Mouse (Mus musculus) forebrain, embryonic 10.5 days (tissue): Measurements from ENCODE around the gene Sptlc2. TPM values are rescaled to one million over a fixed set of nuclear protein-coding genes. Genes with fewer than 3 reads are reported as not detected.
A peak's percentile ranks its signal among the peaks of the same experiment; 100 is the strongest.

Experiments
- DNase-seq: peaks from one replicate; pipeline ENCODE4 v3.0.0-alpha.2; 2017; ENCODE audit warnings: low spot score; ENCODE audit errors: extremely low spot score
- H3K27ac ChIP-seq: fragments of 300-500 bp; sonication (generic); 2 replicates; pipeline ENCODE4 v1.5.1; 2016; ENCODE audit warnings: mild to moderate bottlenecking
- H3K27me3 ChIP-seq: fragments of 300-500 bp; sonication (generic); 2 replicates; pipeline ENCODE4 v1.6.1; 2016; ENCODE audit warnings: mild to moderate bottlenecking; ENCODE audit not compliant: poor library complexity, severe bottlenecking
- H3K36me3 ChIP-seq: fragments of 300-500 bp; sonication (generic); replicated peaks from 2 replicates; pipeline ENCODE4 v1.6.1; 2016; ENCODE audit warnings: mild to moderate bottlenecking, moderate library complexity
- H3K4me1 ChIP-seq: fragments of 300-500 bp; sonication (generic); 2 replicates; pipeline ENCODE4 v1.6.1; 2016
- H3K4me3 ChIP-seq: fragments of 300-500 bp; sonication (generic); 2 replicates; pipeline ENCODE4 v1.5.1; 2016; ENCODE audit warnings: mild to moderate bottlenecking, moderate library complexity
- H3K9me3 ChIP-seq: fragments of 300-500 bp; sonication (generic); 2 replicates; pipeline ENCODE4 v1.6.1; 2016; ENCODE audit warnings: mild to moderate bottlenecking, moderate library complexity
- WGBS: fragments of 180-500 bp; shearing (Covaris S2); methylation state at CpG from one replicate; pipeline ENCODE4 v1.1.7; 2016; 5-methylcytosine and 5-hydroxymethylcytosine counted together
- polyA plus RNA-seq: library from polyadenylated mRNA; unstranded; fragments of >200 nt; fragmentation: Nextera tagmentation; extraction: Ambion mirVana; gene quantifications from 2 replicates; pipeline ENCODE4 v1.2.1, GENCODE M21; 2016

Gene Sptlc2
- polyA plus RNA-seq, 1 experiment from 2014 or later, result 56.1 TPM

DNA sequence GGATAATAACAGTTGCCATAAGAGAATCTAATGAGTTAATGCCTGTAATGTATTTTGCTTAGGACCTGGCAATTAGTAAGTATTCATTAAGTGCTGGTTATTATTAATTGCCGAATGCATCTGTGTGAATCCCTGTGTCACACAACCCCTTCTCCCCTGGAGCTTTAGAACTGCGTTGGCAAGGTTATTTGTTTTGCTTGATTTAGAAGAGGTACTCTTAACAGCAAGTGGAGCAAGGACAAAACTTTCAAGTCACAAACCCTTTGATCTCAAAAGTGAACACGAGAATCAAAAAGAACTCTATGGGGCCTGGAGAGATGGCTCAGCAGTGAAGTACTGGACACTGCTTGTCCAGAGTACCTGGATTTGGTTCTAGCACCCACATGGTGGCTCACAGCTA is 1.1 kb upstream of the Sptlc2 start:
- no peaks in the 10 kb centered on the region for H3K27me3 ChIP-seq
- H3K27ac ChIP-seq, result no peak overlapping the region
- 68% methylated on average over 3 of the region's 3 CpGs for WGBS
- H3K4me1 ChIP-seq, result peaks cover 23% of the 10 kb centered on the region
- H3K4me3 ChIP-seq, result peak overlapping the region; percentile 98; the same call in 1 of the 2 replicates
- no peaks in the 10 kb centered on the region for H3K9me3 ChIP-seq
- H3K36me3 ChIP-seq, result no peaks in the 10 kb centered on the region
- DNase-seq, result no peak

DNA sequence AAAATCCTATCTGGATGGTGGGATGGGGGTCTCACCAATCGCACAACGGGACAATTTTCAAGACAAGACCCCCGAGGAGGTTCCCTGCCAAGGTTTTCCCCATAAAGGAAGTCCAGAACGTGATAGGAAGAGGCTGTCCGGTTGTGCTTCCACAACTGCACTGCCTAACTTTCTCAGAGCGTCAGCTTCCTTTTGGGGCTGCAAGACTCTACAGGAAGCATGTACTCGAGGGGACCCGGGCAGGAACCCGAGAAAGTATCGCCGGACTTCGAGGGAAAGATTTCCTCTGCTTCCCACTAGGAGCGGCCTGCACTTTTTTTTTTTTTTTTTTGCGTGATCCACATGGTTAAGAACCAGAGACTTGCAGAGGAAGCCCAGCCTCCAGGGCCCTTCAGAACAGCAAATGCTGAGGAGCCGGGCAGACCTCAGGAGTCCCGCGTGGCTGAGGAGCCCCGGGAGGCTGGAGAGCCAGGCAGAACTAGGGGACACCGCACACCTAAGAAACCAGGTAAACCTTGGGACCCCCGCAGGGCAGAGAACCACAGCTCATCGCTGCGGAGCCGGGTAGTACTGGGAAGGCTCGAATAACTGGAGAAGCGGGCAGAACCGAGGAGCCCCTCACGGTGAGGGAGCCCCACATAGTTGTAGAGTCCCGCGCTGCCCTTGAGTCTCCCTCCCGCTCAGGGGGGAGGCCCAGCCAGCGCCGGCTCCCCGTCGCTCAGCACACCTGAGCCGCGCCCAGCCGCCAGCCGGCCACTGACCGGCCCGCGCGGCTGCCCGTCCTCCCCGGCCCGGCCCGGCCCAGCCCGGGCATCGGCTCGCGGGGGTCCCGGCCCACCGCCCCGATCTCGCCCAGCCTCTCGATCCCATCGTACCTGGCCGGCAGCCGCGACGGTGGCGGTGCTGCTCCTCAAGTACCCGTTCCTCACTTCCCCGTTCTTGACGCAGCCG is 709 bp downstream of the Sptlc2 start:
- 2% methylated on average over 51 of the region's 65 CpGs for WGBS
- peak; percentile 24 for DNase-seq
- peak overlapping the region; percentile 88 for H3K27ac ChIP-seq
- no peaks in the 10 kb centered on the region for H3K9me3 ChIP-seq
- peak overlapping the region; percentile 98 for H3K4me3 ChIP-seq
- H3K36me3 ChIP-seq, result no peaks in the 10 kb centered on the region
- peaks cover 23% of the 10 kb centered on the region for H3K4me1 ChIP-seq
- no peaks in the 10 kb centered on the region for H3K27me3 ChIP-seq

DNA sequence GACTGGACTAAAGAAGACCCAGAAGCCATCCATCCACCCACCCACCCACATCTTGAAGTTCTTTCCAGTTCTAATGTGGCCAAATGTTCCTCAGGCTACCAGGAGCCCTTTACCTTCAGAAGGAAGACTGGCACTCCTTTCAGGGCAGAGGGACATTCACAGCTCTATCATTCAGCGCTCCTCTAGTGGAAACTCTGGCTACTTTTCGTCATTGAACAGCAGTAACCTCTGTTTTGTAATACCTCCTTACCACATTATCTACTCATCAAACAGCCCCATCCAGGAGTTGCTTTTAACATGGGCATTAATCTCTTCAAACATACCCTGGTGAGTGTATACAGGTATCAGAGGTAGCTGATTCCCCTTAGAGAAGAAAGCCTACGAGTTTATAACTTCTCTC is 3.1 kb downstream of the Sptlc2 start:
- WGBS, result 95% methylated on average over 3 of the region's 3 CpGs
- Histone ChIP-seq H3K27ac (no peak overlapping the region), H3K27me3 (no peaks in the 10 kb centered on the region), H3K4me3 (no peak overlapping the region), H3K9me3 (no peaks in the 10 kb centered on the region), H3K36me3 (no peaks in the 10 kb centered on the region), H3K4me1 (peaks cover 23% of the 10 kb centered on the region)
- DNase-seq, result no peak

DNA sequence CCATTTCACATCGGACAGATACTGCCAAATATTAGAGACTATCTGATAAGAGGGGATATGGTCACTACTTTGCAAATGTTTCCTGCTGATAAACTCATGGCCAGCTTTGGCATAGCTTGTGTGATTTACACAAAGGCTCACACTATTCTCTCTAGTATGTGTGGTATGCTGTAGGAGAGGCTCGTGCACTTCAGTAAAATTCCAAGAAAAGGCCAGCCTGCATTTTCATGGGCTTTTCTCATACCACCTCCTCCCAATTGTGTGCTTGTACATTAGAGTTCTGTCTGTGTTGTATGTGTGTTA is 6.8 kb downstream of the Sptlc2 start:
- H3K4me1 ChIP-seq, result peaks cover 5% of the 10 kb centered on the region
- DNase-seq, result no peak
- H3K36me3 ChIP-seq, result no peaks in the 10 kb centered on the region
- H3K27ac ChIP-seq, result no peak overlapping the region
- no peak overlapping the region for H3K4me3 ChIP-seq
- H3K9me3 ChIP-seq, result no peaks in the 10 kb centered on the region
- no peaks in the 10 kb centered on the region for H3K27me3 ChIP-seq
- 88% methylated on average over 2 of the region's 2 CpGs for WGBS

DNA sequence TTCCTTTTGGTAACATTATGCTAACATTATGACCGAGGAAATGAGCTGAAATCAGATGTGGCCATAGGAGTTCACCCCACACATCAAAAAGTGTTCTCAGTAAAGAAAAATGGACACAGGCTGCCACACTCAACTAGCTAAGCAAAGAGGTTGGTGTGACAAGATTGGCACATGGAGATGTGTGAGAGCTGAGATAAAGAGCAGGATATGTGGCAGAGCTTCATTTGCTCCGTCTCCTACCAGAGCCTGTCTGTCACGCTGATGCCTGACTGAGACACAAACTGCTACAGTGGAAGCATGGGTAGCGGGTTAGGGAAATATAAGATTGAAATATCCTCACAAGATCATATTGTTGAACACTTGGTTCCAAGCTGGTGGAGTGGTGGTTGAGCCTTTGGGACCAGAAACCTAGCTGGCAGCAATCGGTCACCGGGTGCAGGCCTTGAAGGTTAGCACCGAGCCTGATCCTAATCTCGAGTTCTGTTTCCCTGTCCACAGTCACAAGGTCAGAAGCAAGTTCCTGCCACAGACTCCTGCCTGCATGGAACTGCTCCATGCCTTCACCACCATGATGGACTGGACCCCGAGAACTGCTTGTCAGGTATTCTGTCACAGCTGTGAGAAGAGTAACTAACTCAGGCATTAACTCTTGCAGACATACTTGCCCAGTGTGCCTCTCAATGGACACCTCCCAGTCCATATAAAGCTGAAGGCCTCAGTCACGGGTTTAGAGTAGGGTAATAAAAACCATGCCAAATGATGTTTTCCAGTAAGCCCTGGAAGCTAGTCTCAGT is 7.4 kb downstream of the Sptlc2 start:
- H3K4me1 ChIP-seq, result no peaks in the 10 kb centered on the region
- H3K27ac ChIP-seq, result no peak overlapping the region
- H3K9me3 ChIP-seq, result no peaks in the 10 kb centered on the region
- no peak overlapping the region for H3K4me3 ChIP-seq
- no peaks in the 10 kb centered on the region for H3K27me3 ChIP-seq
- 92% methylated on average over 10 of the region's 10 CpGs for WGBS
- no peak for DNase-seq
- H3K36me3 ChIP-seq, result no peaks in the 10 kb centered on the region

DNA sequence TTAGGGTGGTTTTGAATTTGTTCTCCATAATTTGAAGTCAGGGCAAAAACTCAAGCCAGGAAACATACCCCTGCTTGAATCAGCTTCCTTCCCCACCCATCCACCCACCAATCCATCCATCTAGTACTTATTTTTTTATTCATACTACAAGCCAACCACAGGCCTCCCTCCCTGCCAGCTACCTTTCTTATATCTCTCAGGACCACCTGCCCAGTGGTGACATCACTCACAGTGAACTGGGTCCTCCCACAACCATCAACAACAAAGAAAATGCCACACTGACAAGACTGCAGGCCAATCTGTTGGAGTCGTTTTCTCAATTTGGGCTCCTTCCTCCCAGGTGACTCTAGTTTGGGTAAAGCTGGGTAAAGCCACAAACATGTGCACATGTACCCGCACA is 8.7 kb downstream of the Sptlc2 start:
- WGBS, result 86% methylated on average over 2 of the region's 2 CpGs
- DNase-seq, result no peak

DNA sequence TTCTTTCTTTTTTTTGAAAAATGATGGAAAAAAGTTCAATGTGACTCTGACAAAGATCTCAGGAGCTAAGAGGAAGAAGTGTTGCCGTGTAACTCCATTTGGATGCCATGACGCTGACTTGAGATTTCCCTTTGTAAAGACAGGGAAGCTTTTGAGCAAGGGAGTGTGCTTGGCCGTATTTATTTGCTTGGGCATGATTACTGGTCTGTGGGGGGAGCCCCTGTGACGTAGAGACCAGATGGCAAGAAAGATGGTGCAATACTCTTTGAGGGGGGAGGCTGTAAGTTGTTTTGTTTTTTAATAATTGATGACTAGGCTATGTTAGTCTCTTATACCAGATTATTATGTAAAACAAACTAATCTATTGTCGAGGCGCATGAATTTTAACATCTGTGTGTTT is 14.0 kb downstream of the Sptlc2 start:
- H3K9me3 ChIP-seq, result no peaks in the 10 kb centered on the region
- no peaks in the 10 kb centered on the region for H3K36me3 ChIP-seq
- DNase-seq, result no peak
- no peaks in the 10 kb centered on the region for H3K4me1 ChIP-seq
- no peak overlapping the region for H3K4me3 ChIP-seq
- H3K27ac ChIP-seq, result no peak overlapping the region
- WGBS, result 93% methylated on average over 6 of the region's 6 CpGs
- H3K27me3 ChIP-seq, result no peaks in the 10 kb centered on the region

More for the DNA sequence above, 8.7 kb downstream of the Sptlc2 start:
- Histone ChIP-seq H3K9me3 (no peaks in the 10 kb centered on the region), H3K4me3 (no peak overlapping the region), H3K4me1 (no peaks in the 10 kb centered on the region), H3K27me3 (no peaks in the 10 kb centered on the region), H3K27ac (no peak overlapping the region), H3K36me3 (no peaks in the 10 kb centered on the region)

DNA sequence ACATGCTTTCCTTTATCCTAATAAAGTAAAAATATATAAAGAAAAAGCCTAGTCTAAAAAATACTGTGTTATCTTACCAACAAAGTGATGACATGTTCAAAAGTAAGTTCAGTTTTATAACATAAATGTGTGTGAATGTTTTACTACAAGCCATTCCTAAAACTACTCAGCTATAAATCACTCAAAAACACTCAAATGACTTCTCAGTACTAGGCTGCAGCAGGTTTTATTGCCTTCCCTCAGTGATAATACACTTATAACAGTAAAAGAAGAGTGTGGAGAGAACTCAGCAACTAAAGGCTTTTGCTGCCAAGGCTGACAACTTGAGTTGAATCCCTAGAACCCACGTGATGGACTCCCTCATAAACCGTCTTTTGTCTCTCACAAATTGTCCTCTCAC is 18.8 kb downstream of the Sptlc2 start:
- no peak overlapping the region for H3K4me3 ChIP-seq
- DNase-seq, result no peak
- 85% methylated on average over 2 of the region's 2 CpGs for WGBS
- H3K36me3 ChIP-seq, result peaks cover 26% of the 10 kb centered on the region
- no peaks in the 10 kb centered on the region for H3K4me1 ChIP-seq
- H3K9me3 ChIP-seq, result no peaks in the 10 kb centered on the region
- H3K27me3 ChIP-seq, result no peaks in the 10 kb centered on the region
- no peak overlapping the region for H3K27ac ChIP-seq

DNA sequence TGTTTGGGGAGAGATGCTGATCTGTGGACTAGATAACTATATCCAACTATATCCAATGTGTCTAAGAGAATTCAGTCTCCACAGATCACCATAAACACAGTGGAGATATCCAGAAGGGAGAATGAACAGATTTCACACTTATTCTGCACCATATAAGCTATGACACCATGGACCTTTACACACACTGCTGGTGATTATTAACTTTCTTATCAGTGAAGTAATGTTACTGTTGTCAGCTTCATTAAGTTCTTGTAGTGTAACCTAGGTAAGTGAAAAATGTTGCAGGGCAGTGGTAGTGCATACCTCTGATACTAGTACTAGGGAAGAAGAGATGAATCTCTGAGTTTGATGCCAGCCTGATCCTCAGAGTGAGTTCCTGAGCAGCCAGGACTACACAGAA is 20.1 kb downstream of the Sptlc2 start:
- no peaks in the 10 kb centered on the region for H3K4me1 ChIP-seq
- H3K27me3 ChIP-seq, result no peaks in the 10 kb centered on the region
- peaks cover 26% of the 10 kb centered on the region for H3K36me3 ChIP-seq
- H3K9me3 ChIP-seq, result no peaks in the 10 kb centered on the region
- no peak overlapping the region for H3K27ac ChIP-seq
- DNase-seq, result no peak
- H3K4me3 ChIP-seq, result no peak overlapping the region

DNA sequence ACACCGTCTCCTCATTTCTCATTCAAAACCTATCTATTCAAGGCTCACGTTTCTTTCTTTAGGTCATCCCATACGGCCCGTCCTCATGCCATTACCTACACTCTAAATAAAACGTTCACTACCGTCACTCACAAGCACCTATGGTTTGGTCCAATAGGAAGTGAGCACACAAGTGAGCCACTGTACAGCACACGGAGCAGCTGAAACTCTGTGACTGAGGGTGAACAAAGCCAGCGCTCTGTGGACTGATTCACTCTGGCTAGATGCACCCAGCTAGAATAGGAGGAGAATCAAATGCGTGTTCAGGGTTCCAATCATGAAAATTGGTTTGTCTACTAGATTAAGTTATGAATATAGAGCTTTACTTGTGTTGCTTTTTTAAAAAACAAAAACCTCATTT is 22.5 kb downstream of the Sptlc2 start:
- DNase-seq, result no peak
- 87% methylated on average over 9 of the region's 9 CpGs for WGBS
- no peaks in the 10 kb centered on the region for H3K4me1 ChIP-seq
- H3K27me3 ChIP-seq, result no peaks in the 10 kb centered on the region
- H3K27ac ChIP-seq, result no peak overlapping the region
- no peaks in the 10 kb centered on the region for H3K9me3 ChIP-seq
- peaks cover 26% of the 10 kb centered on the region for H3K36me3 ChIP-seq
- H3K4me3 ChIP-seq, result no peak overlapping the region

DNA sequence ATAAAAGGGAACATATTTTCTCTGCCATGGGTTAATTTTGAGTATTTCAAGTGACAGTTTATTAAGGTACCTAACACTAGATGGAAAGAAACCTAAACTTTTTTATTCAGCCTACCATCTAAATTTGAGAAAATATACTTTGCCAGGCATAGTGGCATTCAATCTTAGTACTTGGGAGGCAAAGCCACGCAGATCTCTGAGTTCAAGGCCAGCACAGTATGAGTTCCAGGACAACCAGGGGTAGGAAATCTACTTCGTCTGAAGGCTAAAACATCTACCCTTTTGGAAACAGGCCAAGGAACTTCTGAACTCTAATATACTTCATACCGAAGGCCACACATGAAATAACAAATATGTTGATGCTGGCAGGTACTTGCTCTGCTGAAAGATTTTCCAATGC is 26.0 kb downstream of the Sptlc2 start:
- no peaks in the 10 kb centered on the region for H3K9me3 ChIP-seq
- DNase-seq, result no peak
- no peaks in the 10 kb centered on the region for H3K4me1 ChIP-seq
- H3K36me3 ChIP-seq, result peaks cover 11% of the 10 kb centered on the region
- no peaks in the 10 kb centered on the region for H3K27me3 ChIP-seq
- 92% methylated on average over 3 of the region's 3 CpGs for WGBS
- no peak overlapping the region for H3K27ac ChIP-seq
- no peak overlapping the region for H3K4me3 ChIP-seq

DNA sequence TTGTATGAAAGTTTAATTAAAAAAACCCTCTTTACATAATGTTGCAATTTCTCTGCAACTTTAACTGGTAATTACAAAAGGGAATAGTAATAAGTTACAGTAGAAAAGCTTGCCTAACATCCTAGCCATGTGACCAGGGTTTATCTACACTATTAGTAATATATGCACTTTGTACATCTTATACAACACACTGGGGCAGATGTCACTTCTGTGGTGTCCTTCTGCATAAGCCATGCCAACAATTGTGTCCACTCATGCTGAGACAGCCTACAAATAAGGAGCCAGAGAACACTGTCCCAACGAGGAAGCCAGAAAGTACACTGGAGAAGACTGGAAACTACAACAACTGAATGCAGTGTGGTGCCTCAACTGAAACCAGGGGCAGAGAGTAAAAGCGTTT is 40.1 kb downstream of the Sptlc2 start:
- Histone ChIP-seq H3K4me1 (no peaks in the 10 kb centered on the region), H3K27ac (no peak overlapping the region), H3K4me3 (no peak overlapping the region), H3K9me3 (no peaks in the 10 kb centered on the region), H3K27me3 (no peaks in the 10 kb centered on the region), H3K36me3 (peaks cover 18% of the 10 kb centered on the region)
- 90% methylated on average over 2 of the region's 2 CpGs for WGBS
- no peak for DNase-seq

DNA sequence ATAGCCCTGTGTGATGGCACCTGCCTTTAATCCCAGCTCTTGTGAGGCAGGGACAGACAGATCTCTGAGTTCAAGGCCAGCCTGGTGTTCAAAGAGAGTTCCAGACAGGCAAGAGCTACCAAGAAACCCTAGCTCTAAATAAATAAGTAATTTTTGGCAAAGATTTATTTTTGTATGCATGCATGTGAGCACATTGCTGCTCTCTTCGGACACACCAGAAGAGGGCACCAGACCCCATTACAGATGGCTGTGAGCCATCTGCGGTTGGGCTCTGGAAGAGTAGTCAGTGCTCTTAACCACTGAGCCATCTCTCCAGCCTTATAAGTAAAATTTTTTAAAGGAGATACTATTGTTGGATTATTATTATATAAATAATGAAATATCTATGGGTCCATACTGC is 40.6 kb downstream of the Sptlc2 start:
- Histone ChIP-seq H3K27me3 (no peaks in the 10 kb centered on the region), H3K9me3 (no peaks in the 10 kb centered on the region), H3K4me3 (no peak overlapping the region), H3K36me3 (peaks cover 18% of the 10 kb centered on the region), H3K4me1 (no peaks in the 10 kb centered on the region), H3K27ac (no peak overlapping the region)
- DNase-seq, result no peak
- WGBS, result 88% methylated on average over 2 of the region's 2 CpGs
